ENCODE assay signal across 21 mouse cellular contexts in the genomic region with DNA sequence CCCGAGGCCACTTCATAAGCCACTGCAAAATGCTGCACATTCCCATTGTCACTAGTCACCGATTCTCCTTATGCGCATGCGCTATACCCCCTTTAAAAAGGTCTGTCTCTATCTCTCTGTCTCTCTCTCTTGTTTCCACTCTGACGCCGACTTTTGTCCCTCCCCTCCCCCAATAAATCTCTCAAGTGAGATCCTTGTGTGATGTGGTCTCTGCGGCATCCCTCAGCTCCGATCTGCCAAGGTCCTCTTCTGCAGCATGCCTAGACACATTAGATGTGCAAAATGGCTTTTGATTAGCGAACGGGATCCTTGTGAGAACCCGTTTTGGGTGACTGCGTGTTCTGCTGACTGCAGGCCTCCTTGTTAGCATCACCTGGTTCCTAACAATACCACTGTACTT.
"Had no signal": no experiment of that assay in that cellular context is flagged by ENCODE, and none has a peak within 500 bp of the region (broad histone marks: within the 10 kb centered on the region; RNA-seq: fewer than 3 reads in every experiment).

No protein-coding gene starts in this region.

- H3K4me1 ChIP-seq: liver, embryonic 13.5 days; liver, embryonic 15.5 days; lung, embryonic 15.5 days; megakaryocyte, embryonic 14.5 days; midbrain, embryonic 12.5 days; midbrain, embryonic 15.5 days; neural tube, embryonic 13.5 days had no signal

- H3K27ac ChIP-seq: liver, embryonic 13.5 days; liver, embryonic 15.5 days; lung, embryonic 15.5 days; macrophage; midbrain, embryonic 12.5 days; midbrain, embryonic 15.5 days; neural tube, embryonic 13.5 days; neural tube, embryonic 15.5 days had no signal

- H3K4me3 ChIP-seq: liver, embryonic 13.5 days; liver, embryonic 15.5 days; lung, embryonic 15.5 days; megakaryocyte, embryonic 14.5 days; midbrain, embryonic 12.5 days; midbrain, embryonic 15.5 days; neural tube, embryonic 13.5 days; neural tube, embryonic 15.5 days had no signal

- H3K9ac ChIP-seq: liver, embryonic 13.5 days; liver, embryonic 15.5 days; liver, postnatal 0 days; lung, embryonic 15.5 days; midbrain, embryonic 12.5 days; midbrain, embryonic 15.5 days; neural tube, embryonic 13.5 days; neural tube, embryonic 15.5 days had no signal

- DNase-seq: liver, embryonic 13.5 days; liver, postnatal 0 days; lung, adult 2 months; lung, postnatal 14 days; lung, postnatal 36 days; retina, postnatal 1 day; right cerebral cortex, adult 18-20 months; right cerebral cortex, postnatal 25 days; right cerebral cortex, postnatal 4 days; spleen, adult 18-20 months; thymus, adult 18-20 months; thymus, postnatal 36 days had no signal

- ATAC-seq: liver, postnatal 0 days; lung, postnatal 0 days; midbrain, embryonic 15.5 days had no signal

- H3K4me2 ChIP-seq: liver, embryonic 13.5 days; liver, embryonic 15.5 days; lung, embryonic 15.5 days; midbrain, embryonic 12.5 days; midbrain, embryonic 15.5 days; neural tube, embryonic 13.5 days; neural tube, embryonic 15.5 days had no signal

- H3K36me3 ChIP-seq: liver, embryonic 13.5 days; liver, embryonic 15.5 days; lung, embryonic 15.5 days; midbrain, embryonic 12.5 days; midbrain, embryonic 15.5 days; neural tube, embryonic 13.5 days; neural tube, embryonic 15.5 days had no signal

- H3K27me3 ChIP-seq: liver, embryonic 13.5 days; liver, embryonic 15.5 days; lung, embryonic 15.5 days; midbrain, embryonic 12.5 days; midbrain, embryonic 15.5 days; neural tube, embryonic 13.5 days; neural tube, embryonic 15.5 days had no signal

- H3K9me3 ChIP-seq: liver, embryonic 13.5 days; liver, embryonic 15.5 days; lung, embryonic 15.5 days; megakaryocyte, embryonic 14.5 days; midbrain, embryonic 12.5 days; midbrain, embryonic 15.5 days; neural tube, embryonic 13.5 days; neural tube, embryonic 15.5 days had no signal
